Mouse (Mus musculus): ENCODE measurements around the gene Gm21992.

DNA sequence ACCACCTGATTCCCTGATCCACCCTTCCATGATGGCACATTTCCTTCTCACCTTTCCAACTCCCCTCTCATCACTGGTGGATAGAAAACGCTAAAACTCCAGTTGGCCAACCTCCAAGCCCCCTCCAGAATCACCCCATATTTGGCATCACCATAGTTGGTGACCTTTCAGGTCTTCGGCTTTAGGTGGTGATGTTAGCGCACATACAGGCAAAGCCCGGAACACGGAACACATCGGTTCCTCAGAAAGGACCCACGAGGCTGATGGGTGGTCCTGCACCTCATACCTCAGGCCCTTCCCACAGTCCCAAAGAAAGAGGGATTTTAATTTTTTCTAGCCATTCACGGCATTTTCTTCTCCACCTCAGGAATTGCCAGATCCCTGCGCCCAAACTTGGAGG lies 113.7 kb downstream of the Gm21992 start:
- TF ChIP-seq CTCF (conservative IDR thresholded peaks at IDR 0.05; ENCODE audit: low read length), result no peak
- no peak for TF ChIP-seq POU5F1 (IDR thresholded peaks at IDR 0.05; ENCODE audit: borderline replicate concordance, low read length)
- TF ChIP-seq NANOG (IDR thresholded peaks at IDR 0.05; ENCODE audit: borderline replicate concordance, low read length), result no peak
